Mouse (Mus musculus) spleen, postnatal 0 days (tissue): ENCODE measurements around the gene Gbgt1. TPM values are rescaled to one million over a fixed set of nuclear protein-coding genes. Genes with fewer than 3 reads are reported as not detected.

Experiments
- polyA plus RNA-seq: library from polyadenylated mRNA; unstranded; fragments of >200 nt; fragmentation: Nextera tagmentation; extraction: Ambion mirVana; gene quantifications from 2 replicates; pipeline ENCODE4 v1.2.1, GENCODE M21; 2015

Gbgt1 gene
- polyA plus RNA-seq, result 0.76 and 0.95 TPM in 2 replicates

GRCm38 (mm10) chr2:28496671-28497070 lies at the start of gene Gbgt1:
Gene Gbgt1 (plus strand): TSS chr2:28496891.

GRCm38 (mm10) chr2:28465836-28466518 lies 30.7 kb upstream of the Gbgt1 start, which contains the start of gene 1700007K13Rik:
Gene 1700007K13Rik (minus strand): TSS chr2:28466332.

GRCm38 (mm10) chr2:28467860-28468485 lies 28.7 kb upstream of the Gbgt1 start, which contains the start of gene Mrps2:
Gene Mrps2 (plus strand): TSS chr2:28468066.

GRCm38 (mm10) chr2:28505795-28506194 lies 9.1 kb downstream of the Gbgt1 start, which contains the start of gene Gm10134:
Gene Gm10134 (plus strand): TSS chr2:28506095.

GRCm38 (mm10) chr2:28512798-28513401 lies 16.2 kb downstream of the Gbgt1 start, which contains the start of gene Ralgds:
Gene Ralgds (plus strand): TSS chr2:28513125.

Other genes with a start within 250 kb of the Gbgt1 start
- 0.52 and 0.63 TPM in 2 replicates for gene Ppp1r26, start 50.1 kb upstream of the Gbgt1 start, polyA plus RNA-seq
- gene 1700007K13Rik, start 30.6 kb upstream of the Gbgt1 start, polyA plus RNA-seq, result not detected in 2 replicates
- 22.0 and 22.7 TPM in 2 replicates for gene Mrps2, start 28.8 kb upstream of the Gbgt1 start, polyA plus RNA-seq
- gene Gm10134, start 9.2 kb downstream of the Gbgt1 start, polyA plus RNA-seq, result 2.6 and 5.2 TPM in 2 replicates
- gene Ralgds, start 16.2 kb downstream of the Gbgt1 start, polyA plus RNA-seq, result 3.1 and 5.0 TPM in 2 replicates
- 13.0 and 42.1 TPM in 2 replicates for gene Cel, start 66.5 kb downstream of the Gbgt1 start, polyA plus RNA-seq
- gene Gtf3c5, start 86.9 kb downstream of the Gbgt1 start, polyA plus RNA-seq, result 15.9 and 17.4 TPM in 2 replicates
- gene Gfi1b, start 125.1 kb downstream of the Gbgt1 start, polyA plus RNA-seq, result 138 and 149 TPM in 2 replicates
- gene Tsc1, start 144.3 kb downstream of the Gbgt1 start, polyA plus RNA-seq, result 9.4 TPM in 2 replicates
- gene Spaca9, start 202.8 kb downstream of the Gbgt1 start, polyA plus RNA-seq, result 2.9 and 3.0 TPM in 2 replicates
- 0.35 and 0.67 TPM in 2 replicates for gene Ak8, start 203.3 kb downstream of the Gbgt1 start, polyA plus RNA-seq